Mouse (Mus musculus) MEL (cell line): ENCODE measurements around the gene Lypd5. TPM values are rescaled to one million over a fixed set of nuclear protein-coding genes. Genes with fewer than 3 reads are reported as not detected.

Source experiments
- DNase-seq: peaks from one replicate; pipeline ENCODE4 v3.0.0; 2011; ENCODE audit warnings: low read depth, low spot score
- H3K27ac ChIP-seq: 2 replicates; pipeline ENCODE4 v1.5.1; 2012; ENCODE audit warnings: low read depth, mild to moderate bottlenecking, control low read depth, low read length, moderate library complexity; ENCODE audit not compliant: control insufficient read depth
- H3K27me3 ChIP-seq, 2 experiments: fragments of 150-350 bp in 1 of 2; sonication (generic) in 1 of 2; 2 replicates each; pipeline ENCODE4 v1.6.1; 2012; ENCODE audit warnings: low read length in 2 of 2, mild to moderate bottlenecking in 2 of 2, improper control_type of control experiment in 1 of 2, moderate library complexity in 1 of 2; ENCODE audit not compliant: insufficient read depth in 2 of 2, control insufficient read depth in 1 of 2
- H3K36me3 ChIP-seq, 2 experiments: 2 replicates each; pipeline ENCODE4 v1.6.1; 2012 to 2014; ENCODE audit warnings: low read length in 2 of 2, improper control_type of control experiment in 1 of 2, inconsistent platforms in 1 of 2, mild to moderate bottlenecking in 1 of 2; ENCODE audit not compliant: insufficient read depth in 2 of 2, control insufficient read depth in 1 of 2
- H3K4me1 ChIP-seq, 2 experiments: fragments of 150-350 bp in 1 of 2; sonication (generic) in 1 of 2; 2 replicates each; pipeline ENCODE4 v1.6.1; 2012; ENCODE audit warnings: low read length in 2 of 2, improper control_type of control experiment in 1 of 2, mild to moderate bottlenecking in 1 of 2; ENCODE audit not compliant: insufficient read depth in 2 of 2, control insufficient read depth in 1 of 2
- H3K4me3 ChIP-seq, 2 experiments: fragments of 150-350 bp in 1 of 2; sonication (generic) in 1 of 2; 2 replicates each; pipeline ENCODE4 v1.5.1; 2012; ENCODE audit warnings: low read depth in 2 of 2, low read length in 2 of 2, mild to moderate bottlenecking in 2 of 2, moderate library complexity in 2 of 2, control low read depth in 1 of 2, improper control_type of control experiment in 1 of 2; ENCODE audit not compliant: control insufficient read depth in 1 of 2, insufficient read depth in 1 of 2
- H3K79me2 ChIP-seq: 2 replicates; pipeline ENCODE4 v1.6.1; 2012; ENCODE audit warnings: mild to moderate bottlenecking, low read length, moderate library complexity; ENCODE audit not compliant: control insufficient read depth, poor library complexity, insufficient read depth
- H3K9ac ChIP-seq: 2 replicates; pipeline ENCODE4 v1.6.1; 2012; ENCODE audit warnings: low read depth, mild to moderate bottlenecking, control low read depth, low read length, moderate library complexity; ENCODE audit not compliant: control insufficient read depth, poor library complexity, severe bottlenecking
- H3K9me3 ChIP-seq: fragments of 150-350 bp; sonication (generic); replicated peaks from 2 replicates; pipeline ENCODE4 v1.6.1; 2012; ENCODE audit warnings: mild to moderate bottlenecking, low read length, improper control_type of control experiment, moderate library complexity; ENCODE audit not compliant: insufficient read depth
- BHLHE40 ChIP-seq: IDR thresholded peaks from 2 replicates; pipeline ENCODE4 v1.6.1; 2012; ENCODE audit warnings: low read depth, mild to moderate bottlenecking, inconsistent platforms, low read length, improper control_type of control experiment, borderline replicate concordance
- CHD1 ChIP-seq: IDR thresholded peaks from 2 replicates; pipeline ENCODE4 v1.6.1; 2012; ENCODE audit warnings: low read depth, mild to moderate bottlenecking, inconsistent platforms, low read length, improper control_type of control experiment
- CHD2 ChIP-seq: IDR thresholded peaks from 2 replicates; pipeline ENCODE4 v1.6.1; 2011; ENCODE audit warnings: low read length, improper control_type of control experiment
- CTCF ChIP-seq, 3 experiments: IDR thresholded peaks in 2 of 3; conservative IDR thresholded peaks in 1 of 3; 2 replicates each; pipeline ENCODE4 v1.5.1; 2011 to 2012; ENCODE audit warnings: low read length in 3 of 3, low read depth in 2 of 3, mild to moderate bottlenecking in 2 of 3, improper control_type of control experiment in 1 of 3, inconsistent platforms in 1 of 3, mixed read lengths in 1 of 3, moderate library complexity in 1 of 3; ENCODE audit not compliant: control insufficient read depth in 1 of 3, insufficient read depth in 1 of 3, poor library complexity in 1 of 3, severe bottlenecking in 1 of 3
- E2F4 ChIP-seq: IDR thresholded peaks from 2 replicates; pipeline ENCODE4 v1.6.1; 2011; ENCODE audit warnings: low read depth, low read length, improper control_type of control experiment, borderline replicate concordance
- ELF1 ChIP-seq: IDR thresholded peaks from 2 replicates; pipeline ENCODE4 v1.6.1; 2014; ENCODE audit warnings: low read depth, mild to moderate bottlenecking, inconsistent platforms, low read length, improper control_type of control experiment, moderate library complexity
- EP300 ChIP-seq, 2 experiments: IDR thresholded peaks; 2 replicates each; pipeline ENCODE4 v1.6.1; 2011; ENCODE audit warnings: improper control_type of control experiment in 2 of 2, low read length in 2 of 2, low read depth in 1 of 2, mild to moderate bottlenecking in 1 of 2
- ETS1 ChIP-seq: IDR thresholded peaks from 2 replicates; pipeline ENCODE4 v1.6.1; 2012; ENCODE audit warnings: low read depth, mild to moderate bottlenecking, inconsistent platforms, low read length, improper control_type of control experiment, moderate library complexity
- GABPA ChIP-seq: IDR thresholded peaks from 2 replicates; pipeline ENCODE4 v1.6.1; 2012; ENCODE audit warnings: low read depth, mild to moderate bottlenecking, inconsistent platforms, low read length, improper control_type of control experiment, moderate library complexity
- GATA1 ChIP-seq: IDR thresholded peaks from 2 replicates; pipeline ENCODE4 v1.6.1; 2011; ENCODE audit warnings: low read depth, low read length, improper control_type of control experiment
- HCFC1 ChIP-seq: IDR thresholded peaks from 2 replicates; pipeline ENCODE4 v1.6.1; 2012; ENCODE audit warnings: low read depth, mild to moderate bottlenecking, inconsistent platforms, low read length, improper control_type of control experiment, moderate library complexity
- JUND ChIP-seq: IDR thresholded peaks from 2 replicates; pipeline ENCODE4 v1.6.1; 2011; ENCODE audit warnings: low read depth, mild to moderate bottlenecking, improper control_type of control experiment, low read length
- MAFK ChIP-seq: IDR thresholded peaks from 2 replicates; pipeline ENCODE4 v1.6.1; 2011; ENCODE audit warnings: low read depth, mild to moderate bottlenecking, low read length, improper control_type of control experiment, borderline replicate concordance
- MAZ ChIP-seq: IDR thresholded peaks from 2 replicates; pipeline ENCODE4 v1.6.1; 2012; ENCODE audit warnings: low read depth, mild to moderate bottlenecking, inconsistent platforms, low read length, improper control_type of control experiment
- MEF2A ChIP-seq: IDR thresholded peaks from 2 replicates; pipeline ENCODE4 v1.6.1; 2014; ENCODE audit warnings: low read depth, mild to moderate bottlenecking, inconsistent platforms, low read length, improper control_type of control experiment; ENCODE audit not compliant: poor library complexity, insufficient replicate concordance, severe bottlenecking; ENCODE audit errors: extremely low read depth
- MYB ChIP-seq: IDR thresholded peaks from 2 replicates; pipeline ENCODE4 v1.6.1; 2011; ENCODE audit warnings: mild to moderate bottlenecking, low read depth, low read length, improper control_type of control experiment
- MYC ChIP-seq: IDR thresholded peaks from 2 replicates; pipeline ENCODE4 v1.6.1; 2011; ENCODE audit warnings: low read depth, mild to moderate bottlenecking, low read length, improper control_type of control experiment, moderate library complexity
- NELFE ChIP-seq: IDR thresholded peaks from 2 replicates; pipeline ENCODE4 v1.6.1; 2011; ENCODE audit warnings: low read depth, low read length, improper control_type of control experiment
- NRF1 ChIP-seq: IDR thresholded peaks from 2 replicates; pipeline ENCODE4 v1.6.1; 2014; ENCODE audit warnings: low read depth, mild to moderate bottlenecking, inconsistent platforms, low read length, improper control_type of control experiment, moderate library complexity; ENCODE audit not compliant: poor library complexity, insufficient read depth, severe bottlenecking
- POLR2A ChIP-seq, 2 experiments: IDR thresholded peaks; 2 replicates each; pipeline ENCODE4 v1.6.1; 2011 to 2012; ENCODE audit warnings: low read length in 2 of 2, mild to moderate bottlenecking in 2 of 2, control low read depth in 1 of 2, improper control_type of control experiment in 1 of 2, low read depth in 1 of 2, moderate library complexity in 1 of 2; ENCODE audit not compliant: control insufficient read depth in 1 of 2, insufficient read depth in 1 of 2, poor library complexity in 1 of 2
- POLR2AphosphoS2 ChIP-seq: IDR thresholded peaks from 2 replicates; pipeline ENCODE4 v1.6.1; 2011; ENCODE audit warnings: low read length, improper control_type of control experiment
- POLR2AphosphoS5 ChIP-seq: IDR thresholded peaks from 2 replicates; pipeline ENCODE4 v1.6.1; 2012; ENCODE audit warnings: low read depth, borderline replicate concordance, mild to moderate bottlenecking, inconsistent platforms, low read length, moderate library complexity, mixed read lengths
- SIN3A ChIP-seq: IDR thresholded peaks from 2 replicates; pipeline ENCODE4 v1.6.1; 2012; ENCODE audit warnings: low read length, improper control_type of control experiment, inconsistent platforms
- SMC3 ChIP-seq: IDR thresholded peaks from 2 replicates; pipeline ENCODE4 v1.6.1; 2011; ENCODE audit warnings: low read depth, low read length, improper control_type of control experiment
- TAL1 ChIP-seq: IDR thresholded peaks from 2 replicates; pipeline ENCODE4 v1.6.1; 2012; ENCODE audit warnings: mild to moderate bottlenecking, inconsistent platforms, low read length, moderate library complexity, mixed read lengths
- TBP ChIP-seq: IDR thresholded peaks from 2 replicates; pipeline ENCODE4 v1.8.0; 2011; ENCODE audit warnings: low read depth, low read length, improper control_type of control experiment
- TCF12 ChIP-seq: IDR thresholded peaks from 2 replicates; pipeline ENCODE4 v1.6.1; 2014; ENCODE audit warnings: low read depth, mild to moderate bottlenecking, inconsistent platforms, low read length, improper control_type of control experiment, moderate library complexity
- ZMIZ1 ChIP-seq: IDR thresholded peaks from 2 replicates; pipeline ENCODE4 v1.6.1; 2012; ENCODE audit warnings: low read depth, mild to moderate bottlenecking, inconsistent platforms, low read length, improper control_type of control experiment, moderate library complexity
- ZNF384 ChIP-seq: IDR thresholded peaks from 2 replicates; pipeline ENCODE4 v1.6.1; 2012; ENCODE audit warnings: low read depth, mild to moderate bottlenecking, inconsistent platforms, low read length, improper control_type of control experiment
- polyA plus RNA-seq, 2 experiments: library from polyadenylated mRNA; stranded (reverse) in 1 of 2; unstranded in 1 of 2; fragments of >175 nt in 1 of 2; fragments of >200 nt in 1 of 2; gene quantifications; 2 replicates each; pipeline versions ENCODE4 v1.2.1 to v1.2.4; 2012; ENCODE audit warnings: low replicate concordance in 2 of 2, low read depth in 1 of 2; ENCODE audit not compliant: insufficient read length in 2 of 2, insufficient read depth in 1 of 2, missing spikeins in 1 of 2
- total RNA-seq: library from RNA; depleted of rRNA; stranded (reverse); fragments of 300-350 nt; gene quantifications from 2 replicates; pipeline ENCODE4 v1.2.3, GENCODE M21; 2012

Gene Lypd5
- total and polyA plus RNA-seq, 3 experiments, result not detected

GRCm38 (mm10) chr7:24372786-24373185 lies 23.8 kb downstream of the Lypd5 start:
- peak; percentile 61 for DNase-seq
- peak overlapping the region; percentile 97 for H3K27ac ChIP-seq
- peak overlapping the region; percentile 95 for H3K9ac ChIP-seq
- peaks cover 49% of the 10 kb centered on the region for H3K79me2 ChIP-seq
- H3K9me3 ChIP-seq, result no peaks in the 10 kb centered on the region
- H3K4me1 ChIP-seq, result peaks cover 20 to 60% of the 10 kb centered on the region in 2 experiments
- peak overlapping the region; percentile 74 to 90 for H3K4me3 ChIP-seq
- peaks cover 2 to 30% of the 10 kb centered on the region in 2 experiments for H3K36me3 ChIP-seq
- H3K27me3 ChIP-seq, result no peaks in the 10 kb centered on the region
- TF ChIP-seq ETS1, result no peak
- TF ChIP-seq CHD1, result no peak
- TF ChIP-seq MAZ, result no peak

DNA sequence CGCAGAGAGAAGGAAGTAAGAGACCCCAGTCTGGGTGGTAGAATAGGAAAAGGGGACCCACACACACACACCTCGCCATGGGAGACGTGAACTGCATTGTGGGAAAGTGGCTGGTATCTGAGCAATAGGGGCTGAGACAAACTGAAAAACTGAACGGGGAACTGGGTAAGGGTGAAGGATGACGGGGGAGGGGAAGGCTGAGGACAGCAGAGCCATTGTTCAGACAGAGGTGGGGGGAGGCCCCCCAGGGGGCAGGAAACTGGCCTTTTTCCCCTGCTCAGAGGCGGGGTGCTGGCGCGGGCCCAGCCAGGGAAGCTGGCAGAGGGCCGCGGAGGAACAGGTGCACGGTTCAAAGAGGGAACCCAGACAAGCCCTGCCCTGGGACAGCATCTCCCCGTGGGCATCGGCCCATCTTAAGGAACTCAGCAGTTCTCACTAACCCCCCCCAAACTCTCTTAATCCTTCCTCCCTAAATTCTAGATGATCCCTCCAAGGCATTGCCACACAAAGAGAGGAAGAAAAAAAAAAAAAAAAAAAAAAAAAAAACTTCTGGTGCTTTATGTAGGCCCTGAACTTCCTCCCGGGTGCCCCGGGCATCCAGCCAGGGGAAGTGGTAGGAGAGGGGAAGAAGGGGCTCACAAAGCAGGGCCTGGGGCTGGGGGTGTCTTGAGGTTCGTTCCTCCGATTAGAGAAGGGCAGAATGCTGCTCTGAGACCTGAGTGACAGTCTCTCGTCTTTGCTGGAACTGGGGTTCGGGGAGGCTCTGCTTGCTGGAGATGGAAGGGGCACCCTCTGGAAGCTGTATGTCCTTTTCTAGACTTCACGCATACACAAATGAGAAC lies 24.8 kb downstream of the Lypd5 start:
- Histone ChIP-seq H3K4me3 (peak overlapping the region; percentile 74 to 90), H3K36me3 (peaks cover 9 to 40% of the 10 kb centered on the region in 2 experiments), H3K79me2 (peaks cover 53% of the 10 kb centered on the region), H3K27me3 (no peaks in the 10 kb centered on the region), H3K27ac (peak overlapping the region; percentile 97), H3K9ac (peak overlapping the region; percentile 95), H3K9me3 (no peaks in the 10 kb centered on the region), H3K4me1 (peaks cover 16 to 61% of the 10 kb centered on the region in 2 experiments)
- peak; percentile 89 for DNase-seq
- TF ChIP-seq NRF1 (no peak), POLR2AphosphoS5 (no peak), BHLHE40 (no peak), ETS1 (peak; percentile 65), TCF12 (peak; percentile 73), ZMIZ1 (no peak; the same call in 1 of the 2 replicates), MAFK (no peak), JUND (no peak), CTCF (IDR thresholded peaks at IDR 0.05 in 2 of 3, conservative IDR thresholded peaks at IDR 0.05 in 1 of 3; ENCODE audit: control insufficient read depth in 1 of 3, insufficient read depth in 1 of 3, low read depth in 2 of 3, low read length in 3 of 3, poor library complexity in 1 of 3, severe bottlenecking in 1 of 3) (0 out of 6 replicates have a peak, but pooled peaks of 1 of the 3 experiments have one; percentile 1), SMC3 (no peak), SIN3A (peak; percentile 70), CHD1 (peak; percentile 62; the same call in 1 of the 2 replicates), HCFC1 (peak; percentile 59), POLR2A (IDR thresholded peaks at IDR 0.05; ENCODE audit: control insufficient read depth in 1 of 2, insufficient read depth in 1 of 2, low read depth in 1 of 2, low read length in 2 of 2, poor library complexity in 1 of 2) (peak in 1 of 2 experiments; percentile 61; a peak in 2 of 4 replicates), MEF2A (no peak), POLR2AphosphoS2 (no peak), CHD2 (peak; percentile 13; the same call in 1 of the 2 replicates), EP300 (IDR thresholded peaks at IDR 0.05; ENCODE audit: low read depth in 1 of 2, low read length in 2 of 2) (peak; percentile 43 to 66), GABPA (no peak), E2F4 (no peak), TAL1 (no peak), NELFE (peak; percentile 26; the same call in 1 of the 2 replicates), MAZ (peak; percentile 94; the same call in 1 of the 2 replicates), MYB (peak; percentile 74), TBP (peak; percentile 34; the same call in 1 of the 2 replicates), GATA1 (no peak), ELF1 (0 out of 2 replicates have a peak, but pooled peaks have one; percentile 21), MYC (peak; percentile 59; the same call in 1 of the 2 replicates), ZNF384 (peak; percentile 98)
